Mouse (Mus musculus) heart, postnatal 25 days (tissue): ENCODE measurements around the gene Gm49630. TPM values are rescaled to one million over a fixed set of nuclear protein-coding genes. Genes with fewer than 3 reads are reported as not detected.
"Not testable (repeated sequence)": the region's sequence is repeated elsewhere in the genome, so short reads cannot be mapped to it uniquely, and the experiment has no call there.

Source experiments
- DNase-seq: peaks from one replicate; pipeline ENCODE4 v3.0.0; 2022; ENCODE audit warnings: low spot score
- intact Hi-C: fragments of 180-260 bp; cut with DNase I; formaldehyde crosslinking; loops from one replicate; pipeline ENCODE4 v1.15.1; 2025
- total RNA-seq, 2 experiments: library from RNA; stranded (reverse); gene quantifications; 2 replicates each; pipeline ENCODE4 v1.2.3; 2021

Gm49630 gene
- total RNA-seq, 2 experiments from 2014 or later = not detected

DNA sequence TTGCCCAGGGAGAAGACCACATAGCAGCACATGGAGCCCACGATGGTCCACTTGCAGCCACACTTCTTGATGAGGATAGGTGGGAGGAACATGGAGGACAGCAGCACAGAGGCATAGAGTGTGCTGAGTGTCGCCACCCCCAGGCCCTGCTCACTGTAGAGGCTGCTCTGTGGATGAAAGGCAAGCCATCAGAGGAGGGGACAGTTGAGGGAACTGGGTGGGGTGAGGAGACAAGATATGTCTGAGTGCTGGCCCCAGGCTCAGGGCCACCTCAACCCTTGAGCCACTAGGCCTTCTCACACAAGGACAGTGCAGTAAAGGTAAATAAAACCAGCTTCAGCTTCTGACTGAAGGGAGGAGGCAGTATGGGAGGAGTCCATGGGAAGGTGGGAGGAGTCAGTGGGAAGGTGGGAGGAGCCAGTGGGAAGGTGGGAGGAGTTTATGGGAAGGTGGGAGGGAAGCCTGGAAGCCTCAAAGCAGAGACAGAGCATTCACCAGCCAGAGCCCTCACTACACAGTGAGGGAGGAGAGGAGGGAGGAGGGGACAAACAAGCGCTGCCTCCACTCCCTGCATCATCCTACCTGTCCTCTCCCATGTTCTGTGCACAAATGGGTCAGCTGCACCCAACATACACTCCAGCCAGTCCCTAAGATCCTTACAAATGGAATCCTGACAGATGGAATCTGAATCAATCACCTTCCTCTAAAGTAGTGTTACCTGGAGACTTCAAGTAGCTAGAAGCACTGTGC, 5.3 kb upstream of the Gm49630 start:
- DNase-seq, intact Hi-C loops: not testable (repeated sequence)

GRCm38 (mm10) chr17:7369401-7369800, 2.4 kb downstream of the Gm49630 start:
- intact Hi-C loops, DNase-seq: not testable (repeated sequence)

- intact Hi-C loops, DNase-seq: not testable (repeated sequence)
These were observed 5.0 kb downstream of the Gm49630 start for GRCm38 (mm10) chr17:7366676-7367374.

- intact Hi-C loops, DNase-seq: not testable (repeated sequence)
These were observed 5.5 kb downstream of the Gm49630 start for GRCm38 (mm10) chr17:7366265-7366664.

- DNase-seq, intact Hi-C loops: not testable (repeated sequence)
These were observed 6.2 kb downstream of the Gm49630 start for GRCm38 (mm10) chr17:7365615-7366014.

GRCm38 (mm10) chr17:7360749-7361465, 10.9 kb downstream of the Gm49630 start:
- intact Hi-C loops = not testable (repeated sequence)
- peak; percentile 5 for DNase-seq

- intact Hi-C loops, DNase-seq: not testable (repeated sequence)
These were observed 12.0 kb downstream of the Gm49630 start for GRCm38 (mm10) chr17:7359806-7360205.

- intact Hi-C loops = not testable (repeated sequence)
These were observed 19.2 kb downstream of the Gm49630 start, which contains the start of gene Ttll2 for GRCm38 (mm10) chr17:7352596-7352995. Gene Ttll2 (minus strand): TSS chr17:7352696.

GRCm38 (mm10) chr17:7348765-7349164, 23.0 kb downstream of the Gm49630 start:
- intact Hi-C loops, DNase-seq: not testable (repeated sequence)

More at GRCm38 (mm10) chr17:7352596-7352995, 19.2 kb downstream of the Gm49630 start, which contains the start of gene Ttll2:
- DNase-seq = not testable (repeated sequence)

DNA sequence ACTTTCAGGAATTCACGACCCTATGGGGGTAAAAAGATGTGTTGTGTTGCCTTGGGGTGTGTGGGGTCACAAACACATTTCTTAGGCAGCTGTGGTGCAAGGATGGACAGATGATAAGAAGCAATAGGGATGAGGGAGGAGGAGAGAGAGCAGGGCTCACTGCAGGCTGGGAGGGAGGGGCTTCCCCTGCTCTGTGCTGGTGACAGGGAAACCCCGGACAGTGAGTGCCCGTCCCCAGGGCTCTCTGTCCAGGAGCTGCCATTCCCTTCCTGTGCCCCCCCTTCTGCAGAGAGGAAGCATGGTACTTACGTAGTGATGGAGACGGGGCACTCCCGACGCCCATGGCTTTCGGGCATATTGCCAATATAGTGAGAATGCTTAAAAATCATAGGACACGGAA, 34.4 kb downstream of the Gm49630 start:
- intact Hi-C loops, DNase-seq: not testable (repeated sequence)

- intact Hi-C loops = not testable (repeated sequence)
These were observed 39.0 kb downstream of the Gm49630 start for GRCm38 (mm10) chr17:7332745-7333144.

DNA sequence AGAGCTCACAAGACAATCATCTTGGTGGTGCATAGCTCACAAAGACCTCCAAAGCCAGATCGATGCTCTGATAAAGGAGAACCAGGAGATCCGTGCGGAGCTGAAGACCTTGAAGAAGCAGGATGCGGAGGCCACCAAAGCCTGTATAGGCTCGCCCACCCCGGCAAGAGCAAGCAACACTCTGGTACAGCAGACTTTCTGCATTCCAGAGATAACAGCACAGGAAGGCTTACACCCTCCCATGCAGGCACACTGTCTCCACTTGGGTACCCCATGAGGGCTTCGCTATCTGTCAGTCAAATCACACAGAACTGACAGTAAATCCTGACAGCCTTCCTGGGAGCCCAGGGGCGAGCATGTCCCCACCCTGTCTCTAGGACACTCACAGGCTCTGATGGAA, 45.4 kb downstream of the Gm49630 start:
- intact Hi-C loops, DNase-seq: not testable (repeated sequence)

More at GRCm38 (mm10) chr17:7332745-7333144, 39.0 kb downstream of the Gm49630 start:
- not testable (repeated sequence) for DNase-seq

DNA sequence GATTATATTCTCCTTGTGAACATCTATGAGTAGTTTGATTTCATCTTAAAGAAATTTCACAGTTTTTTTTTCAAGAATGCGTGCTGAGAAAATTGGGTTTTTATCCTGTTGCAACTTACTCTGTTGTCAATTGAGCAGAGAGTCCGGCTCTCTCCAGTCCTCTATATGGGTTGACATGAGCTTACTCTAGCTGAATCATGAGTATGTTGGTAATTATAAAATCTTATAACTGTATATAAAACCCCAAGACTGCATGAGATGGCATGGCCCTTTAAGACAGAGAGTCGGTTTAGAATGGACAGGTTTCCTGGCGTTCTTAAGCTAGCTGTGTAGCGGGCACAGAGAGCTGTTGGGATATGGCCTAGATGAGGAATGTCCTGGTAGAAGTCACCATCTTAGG, 47.4 kb downstream of the Gm49630 start, which contains the start of gene Tcp10a:
Gene Tcp10a (plus strand): TSS at position 301 of the 400 bp plus-strand sequence.
- intact Hi-C loops, DNase-seq: not testable (repeated sequence)

GRCm38 (mm10) chr17:7319789-7320188, 52.0 kb downstream of the Gm49630 start:
- intact Hi-C loops, DNase-seq: not testable (repeated sequence)

GRCm38 (mm10) chr17:7315693-7316382, 55.9 kb downstream of the Gm49630 start:
- intact Hi-C loops, DNase-seq: not testable (repeated sequence)

DNA sequence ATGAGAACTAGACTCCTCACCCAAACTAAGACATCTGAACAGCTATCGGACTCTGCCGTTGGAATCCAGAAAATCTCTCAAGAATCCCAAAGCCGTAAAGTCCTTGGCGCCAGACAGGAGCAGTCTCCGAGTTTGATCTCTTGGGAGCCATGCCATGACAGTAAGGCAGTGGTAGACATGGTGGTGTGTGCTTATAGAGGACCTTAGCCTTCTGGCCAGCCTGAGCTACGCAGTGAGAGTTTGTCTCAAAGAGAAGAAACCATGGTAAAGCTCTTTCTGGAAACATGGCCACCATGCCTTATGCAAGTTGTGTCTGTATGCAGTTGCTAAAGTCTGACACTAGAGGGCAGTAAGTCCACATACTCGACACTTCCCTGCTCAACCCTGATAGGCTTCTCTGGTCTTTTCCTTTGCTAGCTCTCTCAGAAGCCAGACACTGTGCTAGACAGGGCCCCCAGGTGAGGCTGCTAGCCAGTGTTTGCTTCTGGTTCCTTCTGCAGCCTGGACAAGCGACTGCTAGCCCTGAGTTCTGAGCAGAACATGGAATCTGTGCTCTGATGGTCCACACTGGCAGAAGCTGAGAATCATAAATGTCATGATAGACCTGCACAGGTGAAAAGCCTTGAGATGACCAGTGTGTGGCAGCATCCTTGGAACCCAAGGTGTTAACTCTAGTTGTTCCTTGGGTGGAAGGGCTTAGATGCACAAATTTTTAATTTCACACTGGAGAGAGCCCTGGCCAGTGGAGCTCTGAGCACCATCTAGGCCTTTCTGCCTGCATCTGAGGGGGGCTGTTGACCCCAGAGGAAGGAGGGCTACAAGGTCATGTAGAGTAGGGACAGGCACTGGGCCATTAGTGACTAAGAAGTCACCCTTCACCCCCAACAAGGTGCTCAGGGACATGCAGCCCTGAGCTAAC, 65.2 kb downstream of the Gm49630 start:
- not testable (repeated sequence) for DNase-seq

More for the DNA sequence above, 65.2 kb downstream of the Gm49630 start:
- intact Hi-C loops = not testable (repeated sequence)
